Mouse (Mus musculus) gastrocnemius, adult 18-20 months (tissue): ENCODE results near the gene Ccl9. TPM values are rescaled to one million over a fixed set of nuclear protein-coding genes. Genes with fewer than 3 reads are reported as not detected.

ENCODE experiments used
- DNase-seq: peaks from one replicate; pipeline ENCODE4 v3.0.0; 2021; ENCODE audit warnings: low spot score
- total RNA-seq, 2 experiments: library from RNA; stranded (reverse); gene quantifications; 2 replicates each; pipeline ENCODE4 v1.2.3; 2021

Gene Ccl9
- total RNA-seq, 2 experiments from 2014 or later = 2.4 to 3.0 TPM

- DNase-seq = no peak
Observed at GRCm38 (mm10) chr11:83536831-83537230, 41.6 kb downstream of the Ccl9 start.

- DNase-seq = peak; percentile 78
Observed at GRCm38 (mm10) chr11:83534609-83535423, 43.6 kb downstream of the Ccl9 start.

GRCm38 (mm10) chr11:83534143-83534542, 44.3 kb downstream of the Ccl9 start:
- DNase-seq = no peak

- no peak for DNase-seq
Observed at GRCm38 (mm10) chr11:83533192-83533591, 45.2 kb downstream of the Ccl9 start.

GRCm38 (mm10) chr11:83530360-83530759, 48.1 kb downstream of the Ccl9 start, which contains the start of gene Ccl5:
Gene Ccl5 (minus strand): TSS chr11:83530518.
- no peak for DNase-seq

- DNase-seq = no peak
Observed at GRCm38 (mm10) chr11:83529024-83529423, 49.4 kb downstream of the Ccl9 start.

Other genes with a start within 250 kb of the Ccl9 start
- under 1 TPM; 0.48 to 0.90 TPM for gene Rasl10b, start 169.5 kb downstream of the Ccl9 start, total RNA-seq
- gene Gas2l2, start 149.2 kb downstream of the Ccl9 start, total RNA-seq = not detected
- gene 1700020L24Rik, start 141.0 kb downstream of the Ccl9 start, total RNA-seq = not detected
- gene Mmp28, start 115.6 kb downstream of the Ccl9 start, total RNA-seq = 1 to 10 TPM; 1.4 TPM
- 10 to 100 TPM; 18.6 to 21.3 TPM for gene Taf15, start 105.5 kb downstream of the Ccl9 start, total RNA-seq
- gene Heatr9, start 56.5 kb downstream of the Ccl9 start, total RNA-seq = not detected
- gene Ccl5, start 48.1 kb downstream of the Ccl9 start, total RNA-seq = not detected
- gene Ccl6, start 14.5 kb upstream of the Ccl9 start, total RNA-seq = 1 to 10 TPM; 3.8 to 6.5 TPM
- not detected for gene Rpl9-ps1, start 67.0 kb upstream of the Ccl9 start, total RNA-seq
- not detected for gene Ccl3, start 70.7 kb upstream of the Ccl9 start, total RNA-seq
- gene Ccl4, start 83.9 kb upstream of the Ccl9 start, total RNA-seq = not detected
- gene Wfdc17, start 125.4 kb upstream of the Ccl9 start, total RNA-seq = under 1 TPM in 1 of 2 experiments, not detected in 1; 0.78 TPM
- gene Wfdc18, start 130.4 kb upstream of the Ccl9 start, total RNA-seq = not detected
- under 1 TPM in 1 of 2 experiments, not detected in 1; 0.62 TPM for gene Wfdc21, start 168.3 kb upstream of the Ccl9 start, total RNA-seq
- gene Heatr6, start 175.1 kb upstream of the Ccl9 start, total RNA-seq = 10 to 100 TPM in 1 of 2 experiments, 1 to 10 TPM in 1; 8.5 to 10.7 TPM